Mouse (Mus musculus): ENCODE data around the gene Slc1a3.

Slc1a3 gene

DNA sequence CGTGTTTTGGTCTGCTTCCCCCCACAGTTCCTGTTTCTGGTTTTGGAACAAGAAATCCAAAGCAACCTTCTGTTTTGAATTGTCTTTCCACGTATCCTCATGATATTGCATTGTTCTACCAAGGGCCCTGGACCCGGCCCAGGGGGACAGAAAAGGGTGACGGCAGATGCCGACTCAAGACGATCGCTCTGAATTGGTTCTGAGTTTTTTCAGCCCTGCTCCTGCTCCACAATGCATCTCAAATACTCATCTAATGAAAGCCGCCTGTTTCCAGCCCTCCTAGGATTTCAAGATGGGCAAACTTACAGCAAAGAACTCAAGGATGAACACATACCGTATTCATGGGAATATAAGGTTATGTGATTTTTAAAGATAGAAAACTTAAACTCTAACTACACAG, 55.3 kb downstream of the Slc1a3 start:
- DNase-seq = no peak

DNA sequence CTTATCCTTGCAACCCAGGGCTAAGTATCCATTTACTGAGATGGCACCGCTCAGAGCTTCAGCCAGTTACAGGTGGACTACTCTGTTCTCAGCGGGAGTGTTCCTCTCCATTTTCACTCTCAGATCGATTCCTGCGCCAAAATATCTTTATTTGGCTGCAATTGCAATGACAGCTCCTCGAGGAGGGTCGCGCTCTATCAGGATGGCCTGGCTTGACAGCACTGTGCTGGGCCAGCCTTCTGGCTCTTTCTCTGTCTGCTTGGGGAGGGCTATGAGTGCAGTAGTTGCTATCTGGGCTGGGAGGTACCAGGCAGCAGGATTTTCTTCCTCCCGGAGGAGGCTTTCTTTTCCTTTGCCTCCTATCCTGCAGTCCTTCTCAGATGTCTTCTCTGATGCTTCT, 57.9 kb downstream of the Slc1a3 start:
- no peak for DNase-seq

DNA sequence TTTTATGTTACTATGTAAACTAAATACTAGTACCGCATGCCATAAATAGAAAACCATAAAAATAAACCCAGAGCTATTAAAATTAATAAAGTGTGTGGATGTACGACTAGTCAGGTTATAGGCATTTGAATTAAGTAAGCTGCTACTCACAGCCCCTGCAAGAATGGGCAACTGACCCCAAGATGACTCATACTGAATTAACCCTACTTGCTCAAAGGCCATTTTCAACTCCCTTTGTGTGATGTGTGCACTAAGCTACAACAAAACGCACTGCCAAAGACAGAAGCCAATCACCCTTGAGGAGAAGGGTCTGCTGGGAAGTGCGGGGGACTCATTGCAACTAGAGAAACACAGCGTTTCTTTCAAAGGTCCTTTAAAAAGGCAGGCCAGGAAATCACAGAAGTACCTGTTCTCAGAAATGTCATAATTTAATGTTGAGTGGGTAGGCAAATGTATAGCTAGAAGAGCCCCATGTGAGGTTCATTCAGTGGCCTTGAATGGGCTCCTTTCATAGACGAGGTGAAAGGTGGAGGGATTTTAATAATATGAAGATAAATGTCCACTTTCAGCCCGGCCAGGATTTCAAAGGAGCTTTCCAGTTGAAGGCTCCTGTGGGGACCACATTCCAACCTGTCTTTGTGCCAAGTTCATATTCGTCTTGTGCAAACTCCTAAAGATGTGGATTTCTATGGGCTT, 66.4 kb downstream of the Slc1a3 start:
- DNase-seq = no peak

DNA sequence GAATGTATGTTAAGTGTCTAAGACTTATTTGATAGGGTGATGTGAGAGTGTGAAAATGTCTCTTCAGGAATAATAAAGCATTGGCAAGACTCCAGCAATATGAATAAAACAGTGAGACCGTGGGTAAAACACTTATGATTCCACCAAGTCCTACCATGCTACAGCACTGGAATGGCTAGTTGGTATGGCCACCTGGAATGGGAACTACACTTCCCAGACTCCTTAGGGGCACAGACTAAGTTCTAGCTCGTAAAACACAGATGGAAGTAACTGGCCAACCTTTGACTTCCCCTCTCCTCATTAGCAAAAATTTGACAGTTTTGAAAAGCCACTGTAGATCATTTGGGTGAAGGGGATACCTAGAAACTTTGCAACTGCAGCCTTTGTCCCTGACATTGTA, 70.7 kb downstream of the Slc1a3 start:
- no peak for DNase-seq

DNA sequence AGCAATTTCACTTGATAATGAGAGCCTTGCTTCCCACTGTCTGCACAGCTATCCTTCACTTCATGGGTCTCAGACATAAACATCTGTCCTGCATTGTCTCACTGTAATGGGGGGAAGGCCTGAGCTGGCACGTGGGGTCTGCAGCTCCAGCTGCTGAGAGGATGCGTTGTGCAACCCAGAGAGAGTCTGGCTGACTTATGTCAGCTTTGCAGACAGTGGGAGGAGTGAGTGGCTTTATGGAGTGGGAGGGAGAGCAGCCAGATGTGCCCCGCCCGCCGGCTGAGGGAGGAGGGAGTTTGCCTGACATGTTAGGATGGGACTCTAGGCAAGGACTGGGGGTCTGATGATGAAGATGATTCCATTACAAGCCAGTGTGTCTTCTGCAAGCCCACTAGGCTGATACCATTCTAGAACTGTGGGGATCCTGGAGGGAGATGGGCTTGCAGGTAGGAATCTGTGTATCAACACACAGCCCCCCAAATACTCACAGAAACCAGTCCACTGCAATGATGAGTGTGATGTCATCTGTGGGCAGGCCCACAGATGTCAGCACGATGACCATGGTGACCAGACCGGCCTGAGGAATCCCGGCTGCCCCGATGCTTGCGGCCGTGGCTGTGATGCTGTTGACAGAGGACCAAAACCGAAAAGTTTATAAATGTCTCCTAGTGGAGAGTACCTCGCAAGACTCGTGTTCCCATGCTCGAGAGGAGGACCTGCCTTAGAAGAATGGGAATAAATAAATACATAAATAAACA, 71.8 kb downstream of the Slc1a3 start:
- no peak for DNase-seq

DNA sequence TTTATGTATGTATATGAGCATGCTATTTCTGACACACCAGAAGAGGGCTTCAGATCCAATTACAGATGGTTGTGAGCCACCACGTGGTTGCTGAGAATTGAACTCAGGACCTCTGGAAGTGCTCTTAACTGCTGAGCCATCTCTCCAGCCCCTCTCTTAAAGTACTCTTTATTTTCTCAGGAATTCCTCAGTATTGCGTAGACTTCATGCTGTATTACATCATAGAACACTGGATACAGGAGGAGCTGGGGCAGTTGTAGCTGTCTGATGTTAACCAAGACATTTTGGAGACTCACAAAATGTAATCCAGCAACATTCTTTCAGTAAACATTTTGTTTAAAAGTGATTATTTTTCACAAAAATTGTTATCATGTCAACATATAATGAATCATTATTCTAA, 73.3 kb downstream of the Slc1a3 start:
- no peak for DNase-seq

DNA sequence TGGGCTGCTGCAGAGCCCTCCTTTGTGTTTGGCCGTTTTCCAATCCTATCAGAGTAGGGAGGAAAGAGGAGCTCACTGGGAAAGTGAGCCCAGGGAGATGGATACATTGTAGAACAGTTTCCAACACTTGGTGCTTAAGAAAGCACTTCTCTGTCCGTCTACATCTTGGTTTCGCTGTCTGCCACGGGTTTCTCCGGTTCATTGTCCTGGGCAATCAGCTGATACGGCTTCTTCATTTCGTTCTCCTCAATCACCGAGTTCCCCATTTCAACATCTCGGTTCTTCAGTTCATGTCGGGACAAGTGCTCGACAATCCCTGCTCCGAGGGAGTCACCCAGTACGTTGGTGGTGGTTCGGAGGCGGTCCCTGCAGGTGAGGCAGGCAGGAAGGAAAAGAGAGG, 74.6 kb downstream of the Slc1a3 start:
- no peak for DNase-seq

DNA sequence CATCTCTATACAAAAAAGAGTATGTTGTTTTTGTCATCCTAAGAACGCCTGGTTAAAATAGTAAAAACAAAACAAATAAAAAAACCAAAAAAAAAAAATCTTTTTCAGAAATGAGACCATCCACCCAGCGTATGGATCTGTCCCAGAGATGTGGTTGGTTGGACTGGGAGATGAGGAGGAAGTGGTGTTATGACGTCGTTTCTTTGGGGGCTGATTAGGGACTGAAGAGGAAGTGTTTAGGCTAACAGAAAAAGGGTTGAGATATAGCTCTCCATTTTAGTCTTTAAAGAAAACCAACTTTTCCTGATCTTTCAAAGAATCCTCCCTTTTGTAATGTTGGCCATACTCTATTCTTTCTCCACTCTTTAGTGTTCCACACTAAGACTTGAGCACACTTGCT, 75.8 kb downstream of the Slc1a3 start:
- no peak for DNase-seq

DNA sequence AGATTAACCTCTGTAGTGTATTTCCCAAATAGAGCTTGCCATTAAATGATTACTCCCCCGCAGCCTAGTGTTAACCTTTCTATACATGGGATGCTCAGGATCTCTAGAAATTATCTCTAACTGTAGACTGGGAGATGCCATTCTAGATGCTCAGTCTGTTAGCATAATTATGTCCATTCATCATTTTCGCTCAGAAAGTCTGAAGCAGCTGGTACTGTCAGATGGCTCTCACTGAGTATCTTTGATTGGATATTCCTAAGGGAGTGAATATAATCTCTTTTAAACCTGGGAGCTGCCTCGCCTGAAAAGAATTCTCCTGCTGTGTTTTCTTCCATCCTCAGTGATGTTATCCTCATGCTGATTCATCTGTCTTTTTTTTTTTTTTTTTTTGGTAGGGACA, 76.2 kb downstream of the Slc1a3 start:
- no peak for DNase-seq

DNA sequence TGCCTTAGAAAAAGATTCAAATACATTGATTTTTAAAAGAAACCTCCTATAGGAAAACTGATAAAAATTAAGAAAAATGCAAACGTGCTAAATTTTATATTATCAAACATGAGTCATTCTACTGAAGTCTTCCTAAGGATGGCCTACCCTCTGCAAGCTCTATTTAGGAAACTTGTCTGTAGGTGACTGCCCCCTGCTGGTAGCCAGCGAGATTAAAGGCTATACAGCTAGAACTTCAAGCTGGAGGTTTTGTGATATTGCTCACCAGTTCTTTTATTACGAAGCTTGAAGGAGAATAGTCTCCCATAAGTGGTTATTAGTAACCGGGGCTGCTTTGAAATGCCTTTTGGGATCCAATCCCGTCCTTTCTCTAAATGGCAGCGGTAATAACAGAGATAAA, 77.2 kb downstream of the Slc1a3 start:
- peak; percentile 20 for DNase-seq

DNA sequence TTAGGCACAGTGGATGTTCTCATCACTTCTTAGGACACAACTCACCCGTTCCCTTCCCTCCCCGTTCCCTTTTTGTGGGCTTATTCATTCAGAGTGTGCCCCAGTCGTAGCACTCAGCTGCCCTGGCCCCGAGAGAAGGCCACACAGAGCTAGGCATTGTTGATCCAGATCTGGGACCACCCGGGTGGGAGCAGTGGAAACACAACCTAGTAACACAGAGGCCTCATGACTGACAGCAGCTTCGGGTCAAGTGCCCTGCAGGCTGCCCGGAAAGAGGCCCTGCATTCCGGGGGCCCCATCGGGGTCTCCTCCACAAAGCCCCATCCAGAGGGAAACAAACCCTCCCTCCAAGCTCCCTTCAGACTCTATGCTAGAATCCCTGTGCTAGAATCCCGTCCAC, 78.2 kb downstream of the Slc1a3 start:
- DNase-seq = peak; percentile 29

DNA sequence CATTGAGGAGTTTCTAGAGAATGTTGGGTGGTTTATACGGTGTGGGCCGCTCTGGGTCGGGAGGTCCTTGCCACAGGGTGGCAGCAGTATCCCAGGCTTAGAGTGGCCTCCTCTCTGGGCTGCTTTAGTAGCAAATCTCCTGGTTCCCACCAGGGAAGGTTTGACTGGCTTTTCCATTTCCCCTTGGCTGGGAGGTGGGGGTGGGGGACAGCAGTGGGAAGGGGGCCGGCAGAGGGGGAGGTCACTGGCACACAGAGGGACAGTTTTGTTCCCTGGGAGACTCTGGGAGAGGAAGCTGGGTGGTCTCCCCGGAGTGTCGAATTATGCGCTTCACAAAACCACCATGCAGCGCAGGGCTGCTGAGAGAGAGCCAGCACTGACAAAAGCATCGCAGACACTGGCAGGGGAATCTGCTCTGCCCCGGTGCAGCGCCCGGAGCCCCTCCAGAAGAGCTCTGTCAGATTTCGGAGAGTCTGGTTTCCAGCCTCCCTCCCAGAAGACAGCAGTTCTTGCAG, 81.2 kb downstream of the Slc1a3 start:
- DNase-seq = peak; percentile 72

DNA sequence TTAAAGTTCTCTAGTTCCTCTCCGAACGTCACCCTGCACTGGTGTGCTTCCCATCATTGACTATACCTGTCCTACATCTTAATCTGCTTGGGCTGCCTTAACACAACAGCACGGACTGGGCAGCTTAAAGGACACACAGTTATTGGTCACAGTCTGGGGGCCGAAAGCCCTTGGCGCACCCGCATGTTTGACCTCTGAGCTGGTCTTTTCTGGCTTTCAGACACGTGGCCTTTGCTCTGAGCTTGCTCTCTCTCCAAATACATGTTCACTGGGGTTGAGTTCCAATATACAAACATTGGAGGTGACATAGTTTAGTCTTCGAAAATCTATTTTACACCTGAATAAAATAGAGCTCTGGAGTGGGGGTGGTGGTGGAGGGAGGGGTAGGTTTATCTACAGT, 82.4 kb downstream of the Slc1a3 start:
- DNase-seq = peak; percentile 18

DNA sequence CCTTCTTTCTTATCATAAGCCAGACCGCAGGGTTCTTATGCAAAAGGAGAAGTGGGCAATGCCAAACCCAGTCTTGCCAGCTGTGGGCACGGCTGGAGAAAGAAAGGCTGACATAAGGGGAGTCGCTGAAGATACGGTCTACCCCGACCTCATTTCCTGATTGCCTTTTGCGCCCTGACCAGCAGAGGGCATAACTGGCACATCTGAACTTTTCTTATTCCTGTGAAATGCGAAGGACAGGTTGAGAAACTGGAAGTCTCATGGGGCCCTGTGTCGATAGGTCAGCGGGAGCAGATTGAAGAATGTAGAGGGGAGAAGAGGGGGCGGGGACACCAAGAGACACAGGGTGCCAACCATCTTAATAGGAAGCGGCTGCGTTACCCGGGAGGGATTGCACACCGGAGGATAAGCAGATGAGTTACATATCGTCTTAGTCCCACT, 83.4 kb downstream of the Slc1a3 start:
- peak; percentile 58 for DNase-seq

DNA sequence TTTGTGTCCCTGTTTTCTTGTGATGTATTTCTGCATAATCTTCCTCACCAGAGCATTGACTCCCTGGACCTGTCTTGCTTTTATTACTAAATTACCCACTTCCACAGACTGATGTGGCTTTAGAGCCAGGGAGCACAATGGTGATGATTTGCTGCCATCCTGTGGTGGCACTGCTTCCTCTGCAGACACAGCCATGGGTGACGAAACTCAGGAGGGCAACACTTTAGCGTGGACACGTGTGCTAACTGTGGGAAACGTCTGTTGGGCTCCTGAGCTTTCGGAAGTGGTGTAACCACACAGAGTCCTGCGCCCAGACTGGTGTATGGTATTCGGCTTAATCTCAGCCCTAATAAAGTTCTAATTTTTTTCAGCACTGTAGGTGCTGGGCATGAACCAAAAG, 85.2 kb downstream of the Slc1a3 start:
- DNase-seq = no peak

DNA sequence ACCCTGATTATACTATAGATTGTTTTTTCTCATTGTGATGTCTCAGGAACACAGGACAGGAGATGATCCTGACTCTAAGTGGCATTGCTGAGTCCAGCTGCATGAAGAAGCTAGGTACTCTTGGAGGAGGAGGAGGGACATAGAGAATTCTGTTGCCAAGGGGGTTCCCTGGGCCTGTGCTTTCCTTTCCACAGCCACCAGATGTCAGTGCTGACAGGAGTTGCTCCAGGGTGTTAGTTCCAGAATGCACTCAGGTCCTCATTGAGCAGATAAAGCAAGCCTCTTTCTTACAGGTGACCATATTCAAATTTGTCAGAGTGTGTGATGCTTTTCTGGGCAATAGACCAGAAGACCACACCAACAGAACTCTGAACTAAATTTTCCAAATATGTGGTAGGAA, 86.7 kb downstream of the Slc1a3 start:
- no peak for DNase-seq

DNA sequence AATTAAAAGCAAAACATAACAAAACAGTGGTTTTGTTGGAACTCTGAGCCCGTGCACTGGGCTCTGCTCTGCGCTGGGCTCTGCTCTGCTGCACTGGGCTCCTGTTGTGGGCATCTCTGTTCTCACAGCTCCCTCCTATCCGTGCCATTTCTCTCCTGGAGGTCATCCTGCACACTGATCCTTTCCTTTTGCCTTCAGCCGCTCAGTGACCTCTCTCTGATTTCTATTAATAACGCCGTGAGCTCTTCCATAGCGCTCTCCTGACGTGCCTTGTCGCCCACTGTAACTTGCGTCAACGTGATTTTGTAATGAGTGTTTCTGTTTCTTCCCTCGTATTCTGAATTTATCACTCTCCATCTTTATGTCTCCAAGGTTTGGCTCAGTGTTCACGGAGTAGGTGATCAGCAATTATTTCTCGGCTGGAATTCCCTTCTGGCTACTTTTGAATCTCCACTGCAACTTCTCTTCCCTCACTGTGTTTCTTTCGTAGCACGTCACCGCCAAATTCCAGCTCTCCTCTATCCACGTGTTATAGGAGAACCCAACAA, 91.0 kb downstream of the Slc1a3 start:
- DNase-seq = no peak

DNA sequence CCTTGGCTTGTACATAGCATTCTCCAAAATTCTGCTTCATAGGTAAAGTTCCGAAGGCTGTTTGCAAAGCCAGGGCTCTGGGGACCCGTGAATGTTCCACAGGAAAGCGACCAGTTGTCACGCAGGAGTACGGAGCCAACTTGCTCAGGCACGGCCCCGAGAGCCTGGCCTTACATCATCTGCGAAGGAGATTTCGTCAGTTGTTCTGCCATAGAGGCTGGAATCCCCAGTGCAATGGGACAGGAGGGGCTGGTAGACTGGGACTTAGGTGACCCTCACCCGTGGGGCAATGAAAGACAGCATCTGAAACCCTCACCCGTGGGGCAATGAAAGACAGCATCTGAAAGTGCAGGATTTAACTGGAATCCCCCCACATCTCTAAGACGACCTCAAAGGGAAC, 94.3 kb downstream of the Slc1a3 start:
- no peak for DNase-seq

DNA sequence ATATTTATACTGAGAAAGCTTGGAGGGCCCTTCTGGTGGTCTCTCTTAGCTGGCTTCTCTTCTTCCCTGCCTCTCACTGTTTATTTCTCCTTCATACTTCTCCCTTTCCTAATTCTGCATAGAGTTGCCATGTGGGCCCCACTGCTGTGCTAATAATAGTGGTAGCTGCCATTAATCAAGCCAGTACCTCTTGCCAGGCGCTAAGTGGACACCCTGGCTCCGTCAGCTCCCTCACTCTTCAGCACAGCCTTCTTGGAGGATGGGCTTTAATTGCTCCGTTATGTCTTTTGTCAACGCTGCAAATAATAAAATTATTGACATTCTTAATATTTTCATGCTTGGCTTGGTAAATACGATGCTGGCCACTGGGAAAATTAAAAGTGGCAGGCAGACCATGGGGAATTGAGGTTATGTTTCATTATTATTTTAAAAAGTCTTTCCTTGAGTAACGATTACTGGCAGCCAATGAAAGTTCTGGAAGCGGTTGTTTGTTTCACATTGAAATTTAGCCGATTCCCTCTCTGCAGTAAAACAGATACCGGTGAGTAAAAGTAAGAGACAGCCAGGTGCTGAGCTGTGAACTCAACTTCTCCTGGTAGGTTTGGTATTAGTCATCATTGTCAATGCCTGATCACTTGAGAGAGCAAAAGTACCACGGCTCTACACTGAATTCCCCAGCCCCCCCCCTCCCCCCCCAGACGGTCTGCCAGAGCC, 94.9 kb downstream of the Slc1a3 start:
- no peak for DNase-seq

DNA sequence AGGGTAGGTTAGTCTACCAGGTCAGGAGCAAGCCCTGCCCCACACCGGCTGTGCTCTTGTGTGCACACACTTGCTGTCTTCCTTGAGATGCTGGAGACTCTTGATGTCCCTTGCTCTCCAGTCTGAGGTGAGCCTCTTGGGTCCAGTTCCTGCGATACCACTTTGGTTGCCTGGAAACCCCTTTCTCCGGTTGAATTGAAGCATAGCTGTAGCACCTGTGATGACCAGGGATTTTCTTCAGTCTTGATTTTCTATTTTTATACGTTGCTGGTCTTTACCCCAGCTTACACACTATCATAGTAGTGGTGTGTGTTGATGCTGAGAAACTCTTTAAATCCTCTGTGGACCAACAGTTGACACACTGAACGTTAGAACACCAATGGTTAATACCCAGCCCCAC, 95.9 kb downstream of the Slc1a3 start:
- DNase-seq = no peak

DNA sequence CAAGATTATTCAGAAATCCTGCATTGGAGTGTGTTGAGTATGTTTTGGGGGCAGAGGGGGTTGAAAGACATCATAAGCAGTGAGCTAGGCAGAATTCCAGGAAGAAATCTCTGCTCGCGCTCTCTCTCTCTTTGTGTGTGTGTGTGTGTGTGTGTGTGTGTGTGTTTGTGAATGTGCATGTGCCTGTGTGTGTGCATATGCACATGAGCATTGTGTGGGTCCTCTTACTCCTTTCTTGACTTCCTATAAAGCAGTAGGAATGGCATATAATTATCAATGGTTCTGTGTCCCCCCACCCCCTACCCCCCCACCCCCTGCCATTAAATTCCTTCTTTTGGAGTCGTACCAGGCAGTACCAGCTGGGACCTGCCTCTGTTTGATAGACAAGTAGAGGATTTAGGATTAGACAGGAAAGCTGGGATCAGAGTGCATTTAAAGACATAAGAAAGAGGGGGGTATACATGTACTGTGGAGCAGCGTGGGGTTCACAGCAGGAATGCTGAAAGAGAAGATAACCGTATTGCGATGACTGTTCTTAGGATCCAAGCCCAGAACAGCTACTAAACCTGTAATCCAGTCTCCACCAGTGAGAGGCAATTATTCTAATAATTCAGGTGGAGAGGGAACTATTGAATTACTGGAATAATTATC, 104.9 kb downstream of the Slc1a3 start:
- DNase-seq = no peak

DNA sequence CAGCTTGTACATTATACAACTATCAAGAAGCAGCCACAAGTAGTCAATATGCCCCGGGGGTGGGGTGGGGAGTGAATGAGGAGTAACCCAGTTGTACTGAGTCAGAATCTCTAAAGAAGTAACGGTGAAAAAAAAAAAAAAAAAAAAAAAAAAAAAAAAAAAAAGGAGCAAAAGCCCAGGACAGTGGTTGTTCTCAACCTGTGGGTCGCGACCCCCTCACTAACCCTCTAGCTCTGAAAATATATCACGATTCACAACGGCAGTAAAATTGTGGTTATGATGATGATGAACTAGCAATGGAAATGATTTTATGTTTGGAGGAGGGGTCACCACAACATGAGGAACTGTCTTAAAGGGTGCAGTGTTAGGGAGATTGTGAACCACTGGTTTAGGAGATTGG, 108.2 kb downstream of the Slc1a3 start:
- DNase-seq = no peak

Data from cerebellum, adult 11-12 months (tissue).